Mouse (Mus musculus) cerebellum, postnatal 10 days (tissue): ENCODE results near the gene Farp1.

Source experiments
- DNase-seq, 2 experiments: peaks; one replicate each; pipeline ENCODE4 v3.0.0; 2021; ENCODE audit warnings: mixed read lengths in 2 of 2

Gene Farp1

GRCm38 (mm10) chr14:121270490-121270889 lies 235.5 kb downstream of the Farp1 start:
- peak; percentile 60 for DNase-seq

- peak; percentile 60 to 64 for DNase-seq
Measured at GRCm38 (mm10) chr14:121274985-121275384, 240.0 kb downstream of the Farp1 start.

GRCm38 (mm10) chr14:121276016-121276415 lies 241.0 kb downstream of the Farp1 start:
- DNase-seq: peak; percentile 61 to 64

GRCm38 (mm10) chr14:121279106-121279505 lies 244.1 kb downstream of the Farp1 start:
- peak; percentile 94 to 96 for DNase-seq

- peak; percentile 49 to 57 for DNase-seq
Measured at GRCm38 (mm10) chr14:121280601-121281335, 245.8 kb downstream of the Farp1 start.

GRCm38 (mm10) chr14:121281336-121281710 lies 246.3 kb downstream of the Farp1 start:
- no peak for DNase-seq

- peak in 1 of 2 experiments; percentile 40 for DNase-seq
Measured at GRCm38 (mm10) chr14:121285379-121286120, 250.6 kb downstream of the Farp1 start.

GRCm38 (mm10) chr14:121291881-121292280 lies 256.9 kb downstream of the Farp1 start:
- no peak for DNase-seq

GRCm38 (mm10) chr14:121292391-121292790 lies 257.4 kb downstream of the Farp1 start:
- no peak for DNase-seq

GRCm38 (mm10) chr14:121294484-121294883 lies 259.5 kb downstream of the Farp1 start:
- no peak for DNase-seq

- peak in 1 of 2 experiments; percentile 50 for DNase-seq
Measured at GRCm38 (mm10) chr14:121297103-121297502, 262.1 kb downstream of the Farp1 start.

GRCm38 (mm10) chr14:121298537-121298936 lies 263.5 kb downstream of the Farp1 start:
- no peak for DNase-seq

GRCm38 (mm10) chr14:121299093-121299492 lies 264.1 kb downstream of the Farp1 start:
- no peak for DNase-seq

GRCm38 (mm10) chr14:121304523-121304922 lies 269.5 kb downstream of the Farp1 start:
- peak in 1 of 2 experiments; percentile 40 for DNase-seq

GRCm38 (mm10) chr14:121305316-121306064 lies 270.5 kb downstream of the Farp1 start:
- no peak for DNase-seq

- no peak for DNase-seq
Measured at GRCm38 (mm10) chr14:121309909-121310308, 274.9 kb downstream of the Farp1 start.

- no peak for DNase-seq
Measured at GRCm38 (mm10) chr14:121310325-121311080, 275.5 kb downstream of the Farp1 start.

GRCm38 (mm10) chr14:121311083-121311482 lies 276.1 kb downstream of the Farp1 start:
- no peak for DNase-seq

GRCm38 (mm10) chr14:121313283-121313682 lies 278.3 kb downstream of the Farp1 start:
- no peak for DNase-seq

GRCm38 (mm10) chr14:121314934-121315333 lies 279.9 kb downstream of the Farp1 start:
- DNase-seq: peak; percentile 76 to 79

- DNase-seq: no peak
Measured at GRCm38 (mm10) chr14:121316136-121316535, 281.1 kb downstream of the Farp1 start.

GRCm38 (mm10) chr14:121316631-121317311 lies 281.8 kb downstream of the Farp1 start:
- DNase-seq: no peak
